Mouse (Mus musculus) right cerebral cortex, adult 2 months (tissue): ENCODE data around the gene Kpna4.
"Not testable (repeated sequence)": the region's sequence is repeated elsewhere in the genome, so short reads cannot be mapped to it uniquely, and the experiment has no call there.

ENCODE experiments used
- DNase-seq, 2 experiments: peaks; one replicate each; pipeline ENCODE4 v3.0.0; 2021 to 2022; ENCODE audit warnings: low spot score in 2 of 2

Gene Kpna4

GRCm38 (mm10) chr3:69109079-69109478 lies 17.8 kb downstream of the Kpna4 start:
- DNase-seq: no peak

DNA sequence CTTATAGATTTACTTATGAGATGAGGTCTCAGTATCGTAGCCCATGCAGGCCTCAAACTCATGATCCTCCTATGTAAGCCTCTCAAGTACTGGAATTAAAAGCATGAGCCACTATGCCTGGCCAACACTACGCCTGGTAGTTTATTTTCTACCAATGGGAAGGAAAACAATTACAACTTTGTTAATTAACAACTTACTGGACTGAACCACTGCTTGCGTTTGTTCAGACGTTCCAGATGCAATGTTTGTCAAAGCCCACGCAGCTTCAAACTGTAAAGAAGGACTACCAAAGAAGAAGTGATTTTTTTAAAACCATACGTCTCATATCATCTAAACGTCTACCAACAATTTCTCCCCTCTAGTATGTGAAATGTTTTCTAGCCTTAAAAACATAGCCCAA lies 32.5 kb downstream of the Kpna4 start:
- DNase-seq: no peak

- DNase-seq: no peak
Observed at GRCm38 (mm10) chr3:69064005-69064404, 62.9 kb downstream of the Kpna4 start.

DNA sequence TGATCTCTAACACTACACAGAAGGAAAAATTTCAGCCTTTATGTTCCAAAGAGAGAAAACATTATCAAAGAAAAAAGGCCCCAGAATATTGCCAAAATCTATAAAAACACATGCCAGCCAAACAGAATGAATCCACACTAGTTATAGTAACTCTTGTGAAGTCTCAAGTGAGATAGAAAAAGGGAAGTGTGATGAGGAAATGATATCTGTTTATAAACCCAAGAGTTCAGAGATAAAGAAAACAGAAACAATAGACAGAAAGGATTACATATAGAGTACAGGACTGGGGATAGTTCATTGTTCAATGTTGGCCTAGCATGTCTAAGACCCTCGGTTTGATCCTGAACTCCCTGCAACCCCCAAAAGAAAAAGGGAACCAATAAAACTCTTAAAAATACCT lies 64.1 kb downstream of the Kpna4 start:
- DNase-seq: no peak

- DNase-seq: no peak
Observed at GRCm38 (mm10) chr3:69060672-69061071, 66.2 kb downstream of the Kpna4 start.

- no peak for DNase-seq
Observed at GRCm38 (mm10) chr3:69055871-69056270, 71.0 kb downstream of the Kpna4 start.

- no peak for DNase-seq
Observed at GRCm38 (mm10) chr3:69054760-69055432, 72.0 kb downstream of the Kpna4 start.

DNA sequence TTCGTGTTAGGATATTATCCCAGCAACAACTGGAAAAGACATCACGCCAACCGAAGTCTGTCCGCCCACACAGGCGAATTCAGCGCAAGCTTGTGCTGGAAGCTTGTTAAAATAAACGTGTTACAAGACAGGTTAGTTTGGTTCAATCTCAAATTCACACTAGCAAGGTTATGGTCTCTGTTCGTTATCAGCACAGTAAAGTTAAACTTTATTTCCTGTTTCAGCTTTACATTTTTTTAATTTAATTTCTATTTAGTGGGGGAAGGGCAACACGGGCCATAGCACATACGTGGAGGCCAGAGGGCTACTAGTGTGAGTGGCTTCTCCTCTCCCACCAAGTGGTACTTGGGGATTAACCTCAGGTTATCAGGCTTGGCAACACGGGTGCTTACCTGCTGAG lies 75.0 kb downstream of the Kpna4 start:
- DNase-seq: no peak

- DNase-seq: no peak
Observed at GRCm38 (mm10) chr3:69049011-69049410, 77.9 kb downstream of the Kpna4 start.

- no peak for DNase-seq
Observed at GRCm38 (mm10) chr3:69047684-69048083, 79.2 kb downstream of the Kpna4 start.

DNA sequence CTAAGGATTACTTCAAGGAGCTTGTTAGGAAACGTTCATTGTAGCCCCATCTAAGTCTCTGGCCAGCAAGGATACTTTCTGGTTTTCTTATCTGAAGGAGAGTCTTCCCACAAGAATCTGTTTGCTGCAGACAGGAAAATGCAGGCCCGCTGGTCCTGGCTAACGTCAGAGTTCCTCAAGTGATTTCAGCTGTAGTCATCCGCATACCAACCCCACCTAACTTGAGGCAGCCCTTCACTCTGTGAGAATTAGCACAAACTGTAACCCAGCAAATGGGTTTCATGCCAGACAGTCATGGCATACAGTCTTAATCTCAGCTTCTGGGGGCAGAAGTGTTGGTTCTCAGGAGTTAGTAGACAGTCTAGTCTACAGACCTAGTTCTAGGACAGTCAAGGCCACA lies 80.4 kb downstream of the Kpna4 start:
- no peak for DNase-seq

DNA sequence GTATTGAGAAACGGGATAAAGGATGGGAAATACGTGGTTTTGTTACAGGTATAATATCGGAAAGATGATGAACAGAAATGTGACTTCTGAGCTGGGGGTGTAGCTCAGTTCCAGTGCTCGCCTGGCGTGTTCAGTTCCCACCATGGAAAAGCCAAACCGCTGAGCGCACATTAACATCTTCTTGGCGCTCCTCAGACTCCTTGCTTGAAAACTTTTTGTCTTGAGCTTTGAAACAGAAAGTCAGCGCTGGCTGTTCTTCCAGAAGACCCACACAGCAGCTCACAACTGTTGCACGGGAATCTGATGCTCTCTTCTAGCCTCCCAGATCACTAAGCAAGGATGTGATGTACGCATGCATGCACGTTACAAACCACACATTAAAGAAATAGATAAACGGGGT lies 81.2 kb downstream of the Kpna4 start:
- no peak for DNase-seq

DNA sequence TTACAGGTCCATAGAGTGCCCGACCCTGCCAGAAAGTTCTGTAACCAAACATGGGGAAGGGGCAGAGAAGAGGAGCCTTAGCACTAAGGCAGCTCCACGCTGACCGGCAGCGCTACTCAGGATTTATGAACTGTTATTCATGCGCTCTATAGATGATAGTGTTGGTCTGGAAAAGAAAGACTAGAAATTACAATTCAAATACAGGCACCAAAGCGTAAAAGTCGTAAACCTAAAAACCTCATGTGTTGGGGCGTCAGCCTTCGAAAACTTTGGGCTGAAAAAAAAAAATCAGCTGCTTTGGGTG lies 81.6 kb downstream of the Kpna4 start:
- DNase-seq: no peak

GRCm38 (mm10) chr3:69044645-69045399 lies 82.1 kb downstream of the Kpna4 start, which contains the start of gene Trim59:
Gene Trim59, minus strand, starts transcription at chr3:69044755.
- peak; percentile 80 to 91 for DNase-seq

GRCm38 (mm10) chr3:69044167-69044591 lies 82.7 kb downstream of the Kpna4 start:
- DNase-seq: peak in 1 of 2 experiments; percentile 17

GRCm38 (mm10) chr3:69041298-69041697 lies 85.6 kb downstream of the Kpna4 start:
- no peak for DNase-seq

DNA sequence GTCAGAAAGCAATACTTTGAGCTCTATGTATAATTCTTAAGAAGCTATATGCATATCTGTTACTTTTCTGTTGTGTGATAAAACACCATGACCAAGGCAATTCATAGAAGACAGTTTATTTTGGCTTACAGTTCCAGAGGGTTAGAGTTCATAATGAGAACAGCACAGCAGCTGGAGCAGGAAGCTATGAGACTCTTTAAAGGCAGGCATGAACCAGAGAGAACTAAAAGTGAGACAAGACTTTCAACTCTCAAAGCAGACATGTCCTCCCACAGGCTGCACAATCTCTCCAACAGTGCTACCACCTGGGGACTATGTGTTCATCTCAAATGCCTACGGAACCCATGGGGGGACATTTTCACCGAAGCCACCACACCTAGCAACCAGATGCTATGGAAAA lies 86.8 kb downstream of the Kpna4 start:
- no peak for DNase-seq

DNA sequence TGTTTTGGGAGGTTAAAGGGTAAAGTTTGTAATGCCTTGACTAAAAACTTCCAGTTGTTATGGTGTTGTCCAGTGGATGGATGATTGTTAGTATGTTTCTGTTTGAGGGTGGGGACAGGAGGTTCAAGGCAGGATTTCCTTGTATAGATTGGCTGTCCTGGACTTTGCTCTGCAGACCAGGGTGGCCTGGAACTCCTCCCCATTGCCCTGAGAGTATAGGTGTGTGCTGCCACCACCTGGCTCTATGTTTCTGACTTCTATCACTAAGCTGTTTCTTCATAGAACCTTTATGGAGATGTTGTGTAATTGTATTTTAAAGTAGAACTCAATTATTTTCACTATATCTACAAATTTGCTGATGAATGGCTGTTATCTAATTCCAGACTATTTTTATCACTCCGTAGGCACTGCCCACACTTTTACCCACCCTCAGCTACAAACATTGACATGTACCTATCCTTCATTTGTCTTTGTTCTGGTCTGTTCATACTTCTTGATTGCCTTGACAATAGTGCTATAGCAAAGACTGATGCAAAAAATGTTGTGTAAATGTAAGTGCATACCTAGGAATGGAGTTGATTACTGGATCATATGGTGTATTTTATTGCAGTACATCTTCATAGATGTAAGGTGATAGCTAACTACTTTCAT lies 100.7 kb downstream of the Kpna4 start:
- no peak for DNase-seq

- DNase-seq: no peak
Observed at GRCm38 (mm10) chr3:69020764-69021163, 106.1 kb downstream of the Kpna4 start.

- DNase-seq: no peak
Observed at GRCm38 (mm10) chr3:69020285-69020684, 106.6 kb downstream of the Kpna4 start.

- not testable (repeated sequence) for DNase-seq
Observed at GRCm38 (mm10) chr3:69018635-69019034, 108.3 kb downstream of the Kpna4 start.

GRCm38 (mm10) chr3:69017181-69017580 lies 109.7 kb downstream of the Kpna4 start:
- DNase-seq: no peak
